Mouse (Mus musculus): ENCODE data around the gene Dnajb4.
A peak's percentile ranks its signal among the peaks of the same experiment; 100 is the strongest.

The Dnajb4 gene

GRCm38 (mm10) chr3:152171862-152172261, 38.2 kb downstream of the Dnajb4 start:
- no peak for DNase-seq (ENCODE audit: low spot score)

- no peak for DNase-seq (ENCODE audit: low spot score)
These were observed 38.9 kb downstream of the Dnajb4 start for GRCm38 (mm10) chr3:152171236-152171635.

- no peak for DNase-seq (ENCODE audit: low spot score)
These were observed 39.7 kb downstream of the Dnajb4 start for GRCm38 (mm10) chr3:152170407-152170806.

- no peak for DNase-seq (ENCODE audit: low spot score)
These were observed 42.1 kb downstream of the Dnajb4 start for GRCm38 (mm10) chr3:152168007-152168406.

GRCm38 (mm10) chr3:152166699-152167451, 43.2 kb downstream of the Dnajb4 start:
- DNase-seq (ENCODE audit: low spot score), result no peak

- no peak for DNase-seq (ENCODE audit: low spot score)
These were observed 44.0 kb downstream of the Dnajb4 start, which contains the start of gene Gipc2 for GRCm38 (mm10) chr3:152166099-152166423. Gene Gipc2 (minus strand): TSS chr3:152166230.

GRCm38 (mm10) chr3:152165351-152166098, 44.6 kb downstream of the Dnajb4 start:
- peak; percentile 19 for DNase-seq (ENCODE audit: low spot score)

- no peak for DNase-seq (ENCODE audit: low spot score)
These were observed 45.1 kb downstream of the Dnajb4 start for GRCm38 (mm10) chr3:152165014-152165350.

GRCm38 (mm10) chr3:152163320-152163719, 46.8 kb downstream of the Dnajb4 start:
- no peak for DNase-seq (ENCODE audit: low spot score)

- no peak for DNase-seq (ENCODE audit: low spot score)
These were observed 49.5 kb downstream of the Dnajb4 start for GRCm38 (mm10) chr3:152160607-152161006.

GRCm38 (mm10) chr3:152159321-152159720, 50.8 kb downstream of the Dnajb4 start:
- no peak for DNase-seq (ENCODE audit: low spot score)

GRCm38 (mm10) chr3:152158344-152159291, 51.5 kb downstream of the Dnajb4 start:
- DNase-seq (ENCODE audit: low spot score), result no peak

- no peak for DNase-seq (ENCODE audit: low spot score)
These were observed 53.1 kb downstream of the Dnajb4 start for GRCm38 (mm10) chr3:152156816-152157496.

GRCm38 (mm10) chr3:152155296-152155948, 54.7 kb downstream of the Dnajb4 start:
- no peak for DNase-seq (ENCODE audit: low spot score)

- no peak for DNase-seq (ENCODE audit: low spot score)
These were observed 56.0 kb downstream of the Dnajb4 start for GRCm38 (mm10) chr3:152154095-152154494.

GRCm38 (mm10) chr3:152153152-152153551, 57.0 kb downstream of the Dnajb4 start:
- DNase-seq (ENCODE audit: low spot score), result no peak

GRCm38 (mm10) chr3:152152483-152152804, 57.7 kb downstream of the Dnajb4 start:
- no peak for DNase-seq (ENCODE audit: low spot score)

GRCm38 (mm10) chr3:152151725-152152482, 58.2 kb downstream of the Dnajb4 start:
- DNase-seq (ENCODE audit: low spot score), result no peak

GRCm38 (mm10) chr3:152149863-152150262, 60.2 kb downstream of the Dnajb4 start:
- DNase-seq (ENCODE audit: low spot score), result no peak

- no peak for DNase-seq (ENCODE audit: low spot score)
These were observed 60.7 kb downstream of the Dnajb4 start for GRCm38 (mm10) chr3:152149449-152149848.

All from T-cell, adult 2 months (primary cell).